Mouse (Mus musculus): ENCODE measurements at regions not wholly inside any gene's neighbourhood (a gene's known extent, or its start where the extent isn't known, plus 50 kb on each side); places are given as distances from the start of the nearest gene placed in this dataset.

GRCm38 (mm10) chr2:51038685-51039084 is 110.2 kb downstream of the Rnd3 start:
- peak overlapping the region; percentile 27; the same call in 1 of the 2 replicates for H3K4me2 ChIP-seq (ENCODE audit: low read length)
- no peak overlapping the region for H3K4me3 ChIP-seq (ENCODE audit: control insufficient read depth in 1 of 2, insufficient read depth in 1 of 2, low read depth in 1 of 2, low read length in 2 of 2)
- no peaks in the 10 kb centered on the region for H3K9me3 ChIP-seq (ENCODE audit: control insufficient read depth, low read length)
- ATAC-seq (ENCODE audit: insufficient number of reproducible peaks, insufficient read depth, low FRiP score, low read depth): no peak
- no peaks in the 10 kb centered on the region for H3K27me3 ChIP-seq (ENCODE audit: control insufficient read depth, insufficient read depth, low read length)
- H3K36me3 ChIP-seq (ENCODE audit: control insufficient read depth, insufficient read depth, low read length): no peaks in the 10 kb centered on the region
- 57% methylated on average over 6 of the region's 6 CpGs for WGBS
- H3K27ac ChIP-seq (replicated peaks in 1 of 2; ENCODE audit: control insufficient read depth in 1 of 2, insufficient read depth in 1 of 2, low read depth in 2 of 2, low read length in 2 of 2): no peak overlapping the region
- peaks cover 0 to 6% of the 10 kb centered on the region in 2 experiments; a peak in 1 of 4 replicates for H3K4me1 ChIP-seq (ENCODE audit: control insufficient read depth in 2 of 2, insufficient read depth in 2 of 2, low read length in 2 of 2)
- no peak overlapping the region for H3K9ac ChIP-seq (ENCODE audit: low read length)

GRCm38 (mm10) chr2:51036995-51037394 is 111.9 kb downstream of the Rnd3 start:
- H3K27me3 ChIP-seq (ENCODE audit: control insufficient read depth, insufficient read depth, low read length): no peaks in the 10 kb centered on the region
- H3K4me3 ChIP-seq (ENCODE audit: control insufficient read depth in 1 of 2, insufficient read depth in 1 of 2, low read depth in 1 of 2, low read length in 2 of 2): no peak overlapping the region
- ATAC-seq (ENCODE audit: insufficient number of reproducible peaks, insufficient read depth, low FRiP score, low read depth): no peak
- no peaks in the 10 kb centered on the region for H3K9me3 ChIP-seq (ENCODE audit: control insufficient read depth, low read length)
- no peak overlapping the region for H3K9ac ChIP-seq (ENCODE audit: low read length)
- H3K4me1 ChIP-seq (ENCODE audit: control insufficient read depth in 2 of 2, insufficient read depth in 2 of 2, low read length in 2 of 2): peaks cover 2 to 6% of the 10 kb centered on the region in 2 experiments; a peak in 1 of 4 replicates
- 79% methylated on average over 5 of the region's 5 CpGs for WGBS
- no peaks in the 10 kb centered on the region for H3K36me3 ChIP-seq (ENCODE audit: control insufficient read depth, insufficient read depth, low read length)
- no peak overlapping the region for H3K4me2 ChIP-seq (ENCODE audit: low read length)
- H3K27ac ChIP-seq (replicated peaks in 1 of 2; ENCODE audit: control insufficient read depth in 1 of 2, insufficient read depth in 1 of 2, low read depth in 2 of 2, low read length in 2 of 2): no peak overlapping the region

- Histone ChIP-seq H3K4me3 (ENCODE audit: control insufficient read depth in 1 of 2, insufficient read depth in 1 of 2, low read depth in 1 of 2, low read length in 2 of 2) (no peak overlapping the region), H3K9ac (ENCODE audit: low read length) (no peak overlapping the region), H3K4me2 (ENCODE audit: low read length) (no peak overlapping the region), H3K4me1 (ENCODE audit: control insufficient read depth in 2 of 2, insufficient read depth in 2 of 2, low read length in 2 of 2) (peaks cover 2 to 6% of the 10 kb centered on the region in 2 experiments; a peak in 1 of 4 replicates), H3K9me3 (ENCODE audit: control insufficient read depth, low read length) (no peaks in the 10 kb centered on the region), H3K27ac (replicated peaks in 1 of 2; ENCODE audit: control insufficient read depth in 1 of 2, insufficient read depth in 1 of 2, low read depth in 2 of 2, low read length in 2 of 2) (no peak overlapping the region), H3K27me3 (ENCODE audit: control insufficient read depth, insufficient read depth, low read length) (no peaks in the 10 kb centered on the region), H3K36me3 (ENCODE audit: control insufficient read depth, insufficient read depth, low read length) (no peaks in the 10 kb centered on the region)
- no peak for ATAC-seq (ENCODE audit: insufficient number of reproducible peaks, insufficient read depth, low FRiP score, low read depth)
- WGBS: 68% methylated on average over 8 of the region's 8 CpGs
Measured at GRCm38 (mm10) chr2:51036190-51036755, 112.6 kb downstream of the Rnd3 start.

- Histone ChIP-seq H3K27me3 (ENCODE audit: control insufficient read depth, insufficient read depth, low read length) (no peaks in the 10 kb centered on the region), H3K27ac (replicated peaks in 1 of 2; ENCODE audit: control insufficient read depth in 1 of 2, insufficient read depth in 1 of 2, low read depth in 2 of 2, low read length in 2 of 2) (no peak overlapping the region), H3K36me3 (ENCODE audit: control insufficient read depth, insufficient read depth, low read length) (no peaks in the 10 kb centered on the region), H3K9ac (ENCODE audit: low read length) (no peak overlapping the region), H3K4me3 (ENCODE audit: control insufficient read depth in 1 of 2, insufficient read depth in 1 of 2, low read depth in 1 of 2, low read length in 2 of 2) (no peak overlapping the region), H3K9me3 (ENCODE audit: control insufficient read depth, low read length) (no peaks in the 10 kb centered on the region), H3K4me1 (ENCODE audit: control insufficient read depth in 2 of 2, insufficient read depth in 2 of 2, low read length in 2 of 2) (peaks cover 0 to 2% of the 10 kb centered on the region in 2 experiments; a peak in 1 of 4 replicates), H3K4me2 (ENCODE audit: low read length) (no peak overlapping the region)
- 88% methylated on average over 7 of the region's 7 CpGs for WGBS
- ATAC-seq (ENCODE audit: insufficient number of reproducible peaks, insufficient read depth, low FRiP score, low read depth): no peak
Measured at GRCm38 (mm10) chr2:51033881-51034280, 115.0 kb downstream of the Rnd3 start.

- Histone ChIP-seq H3K36me3 (ENCODE audit: control insufficient read depth, insufficient read depth, low read length) (no peaks in the 10 kb centered on the region), H3K27ac (replicated peaks in 1 of 2; ENCODE audit: control insufficient read depth in 1 of 2, insufficient read depth in 1 of 2, low read depth in 2 of 2, low read length in 2 of 2) (no peak overlapping the region), H3K4me2 (ENCODE audit: low read length) (no peak overlapping the region), H3K27me3 (ENCODE audit: control insufficient read depth, insufficient read depth, low read length) (no peaks in the 10 kb centered on the region), H3K9me3 (ENCODE audit: control insufficient read depth, low read length) (no peaks in the 10 kb centered on the region), H3K9ac (ENCODE audit: low read length) (no peak overlapping the region), H3K4me3 (ENCODE audit: control insufficient read depth in 1 of 2, insufficient read depth in 1 of 2, low read depth in 1 of 2, low read length in 2 of 2) (no peak overlapping the region), H3K4me1 (ENCODE audit: control insufficient read depth in 2 of 2, insufficient read depth in 2 of 2, low read length in 2 of 2) (0 out of 4 replicates have a peak, but pooled peaks cover 0 to 3% of the 10 kb centered on the region in 2 experiments)
- no peak for ATAC-seq (ENCODE audit: insufficient number of reproducible peaks, insufficient read depth, low FRiP score, low read depth)
- WGBS: 46% methylated on average over 2 of the region's 2 CpGs
Measured at GRCm38 (mm10) chr2:51022479-51022878, 126.4 kb downstream of the Rnd3 start.

GRCm38 (mm10) chr2:51016129-51016402 is 132.8 kb downstream of the Rnd3 start:
- no peak for ATAC-seq (ENCODE audit: insufficient number of reproducible peaks, insufficient read depth, low FRiP score, low read depth)

GRCm38 (mm10) chr2:51015360-51016128 is 133.4 kb downstream of the Rnd3 start:
- peak overlapping the region; percentile 78 to 79 for H3K27ac ChIP-seq (replicated peaks in 1 of 2; ENCODE audit: control insufficient read depth in 1 of 2, insufficient read depth in 1 of 2, low read depth in 2 of 2, low read length in 2 of 2)
- ATAC-seq (ENCODE audit: insufficient number of reproducible peaks, insufficient read depth, low FRiP score, low read depth): 0 out of 2 replicates have a peak, but pooled peaks have one; percentile 39

More at GRCm38 (mm10) chr2:51016129-51016402, 132.8 kb downstream of the Rnd3 start:
- Histone ChIP-seq H3K9me3 (ENCODE audit: control insufficient read depth, low read length) (no peaks in the 10 kb centered on the region), H3K4me2 (ENCODE audit: low read length) (no peak overlapping the region), H3K36me3 (ENCODE audit: control insufficient read depth, insufficient read depth, low read length) (no peaks in the 10 kb centered on the region), H3K27ac (replicated peaks in 1 of 2; ENCODE audit: control insufficient read depth in 1 of 2, insufficient read depth in 1 of 2, low read depth in 2 of 2, low read length in 2 of 2) (peak overlapping the region; percentile 78 to 79; a peak in 3 of 4 replicates), H3K9ac (ENCODE audit: low read length) (no peak overlapping the region), H3K4me3 (ENCODE audit: control insufficient read depth in 1 of 2, insufficient read depth in 1 of 2, low read depth in 1 of 2, low read length in 2 of 2) (no peak overlapping the region), H3K27me3 (ENCODE audit: control insufficient read depth, insufficient read depth, low read length) (no peaks in the 10 kb centered on the region), H3K4me1 (ENCODE audit: control insufficient read depth in 2 of 2, insufficient read depth in 2 of 2, low read length in 2 of 2) (peaks cover 7 to 18% of the 10 kb centered on the region in 2 experiments)
- 64% methylated on average over 5 of the region's 5 CpGs for WGBS

More at GRCm38 (mm10) chr2:51015360-51016128, 133.4 kb downstream of the Rnd3 start:
- no peaks in the 10 kb centered on the region for H3K9me3 ChIP-seq (ENCODE audit: control insufficient read depth, low read length)
- 21% methylated on average over 7 of the region's 7 CpGs for WGBS
- H3K9ac ChIP-seq (ENCODE audit: low read length): no peak overlapping the region
- no peaks in the 10 kb centered on the region for H3K36me3 ChIP-seq (ENCODE audit: control insufficient read depth, insufficient read depth, low read length)
- H3K4me1 ChIP-seq (ENCODE audit: control insufficient read depth in 2 of 2, insufficient read depth in 2 of 2, low read length in 2 of 2): peaks cover 7 to 18% of the 10 kb centered on the region in 2 experiments
- no peaks in the 10 kb centered on the region for H3K27me3 ChIP-seq (ENCODE audit: control insufficient read depth, insufficient read depth, low read length)
- no peak overlapping the region for H3K4me3 ChIP-seq (ENCODE audit: control insufficient read depth in 1 of 2, insufficient read depth in 1 of 2, low read depth in 1 of 2, low read length in 2 of 2)
- H3K4me2 ChIP-seq (ENCODE audit: low read length): peak overlapping the region; percentile 25; the same call in 1 of the 2 replicates

Data from heart, embryonic 14.5 days (tissue).